Mouse (Mus musculus): ENCODE data around the gene Tff2. TPM values are rescaled to one million over a fixed set of nuclear protein-coding genes. Genes with fewer than 3 reads are reported as not detected.

Gene Tff2
- polyA plus RNA-seq, 1 experiment: not detected

DNA sequence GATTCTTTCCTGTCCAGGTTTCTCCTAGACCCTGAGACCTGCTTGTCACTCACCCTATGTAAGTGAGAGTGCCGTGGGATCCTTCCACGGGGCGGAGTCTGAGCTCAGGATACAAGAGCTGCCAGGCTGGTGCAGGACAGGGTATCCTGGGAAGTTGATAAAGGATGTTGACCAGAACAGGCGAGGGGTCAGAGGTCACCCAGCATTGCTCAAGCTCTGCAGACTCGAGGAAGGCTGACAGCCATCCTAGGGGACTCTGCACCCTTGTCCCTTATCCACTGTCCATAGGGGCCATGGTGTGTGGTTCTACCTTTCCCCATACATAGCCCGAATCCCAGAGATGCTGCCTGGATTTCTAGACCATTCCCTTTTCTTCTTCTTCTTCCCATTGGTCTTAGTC is 28.0 kb downstream of the Tff2 start:
- TF ChIP-seq GATA1 (IDR thresholded peaks at IDR 0.05; ENCODE audit: low read length): no peak

DNA sequence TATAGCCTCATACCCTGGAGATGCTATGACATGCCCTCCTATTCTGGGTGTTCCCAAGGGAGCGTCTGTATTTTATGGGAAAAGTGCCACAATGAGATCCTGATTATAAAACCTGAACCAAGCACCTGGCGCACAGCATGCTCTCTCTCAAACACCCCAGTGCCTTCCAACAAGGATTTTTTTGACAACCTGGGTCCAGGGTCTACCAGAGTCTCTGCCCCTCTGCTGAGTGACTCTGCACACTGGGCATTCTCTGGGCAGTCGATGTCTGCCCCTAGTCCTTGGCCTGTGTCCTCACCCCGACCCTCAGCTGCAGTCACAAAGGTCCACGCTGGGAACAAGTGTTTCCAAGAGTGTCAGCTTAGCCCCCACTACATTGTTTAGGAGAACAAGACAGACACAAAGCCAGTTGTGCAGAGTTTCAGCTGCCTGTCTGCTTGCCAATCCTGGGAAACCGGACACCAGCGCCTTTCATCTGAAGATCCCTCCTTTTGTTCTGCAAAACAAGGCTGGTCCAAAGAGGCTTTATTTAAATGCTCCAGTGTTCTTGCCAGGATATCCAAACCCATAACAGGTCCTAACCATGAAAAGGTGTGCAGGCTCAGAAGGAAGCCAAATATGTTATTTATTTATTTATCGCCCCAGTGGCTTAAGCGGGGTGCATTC is 30.8 kb downstream of the Tff2 start:
- TF ChIP-seq GATA1 (IDR thresholded peaks at IDR 0.05; ENCODE audit: low read length): no peak

DNA sequence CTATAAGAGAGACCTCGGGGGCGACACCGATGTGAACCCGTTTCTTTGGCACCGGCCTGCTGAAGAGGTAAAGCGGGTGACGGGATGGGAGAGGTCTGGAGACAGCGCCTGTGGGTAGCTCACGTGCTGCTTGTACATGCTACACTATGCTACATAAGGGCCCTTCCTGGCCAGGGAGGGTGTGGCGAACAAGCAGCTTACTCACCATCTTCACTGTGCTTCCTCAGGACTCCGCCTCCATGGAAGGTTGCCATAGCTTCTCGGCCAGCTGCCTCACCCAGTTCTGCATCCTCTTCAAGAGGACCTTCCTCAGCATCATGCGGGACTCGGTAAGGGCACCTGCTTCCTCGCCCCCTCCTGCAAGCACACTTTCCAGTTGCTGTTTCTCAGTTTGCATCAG is 35.7 kb downstream of the Tff2 start:
- no peak for TF ChIP-seq GATA1 (IDR thresholded peaks at IDR 0.05; ENCODE audit: low read length)

DNA sequence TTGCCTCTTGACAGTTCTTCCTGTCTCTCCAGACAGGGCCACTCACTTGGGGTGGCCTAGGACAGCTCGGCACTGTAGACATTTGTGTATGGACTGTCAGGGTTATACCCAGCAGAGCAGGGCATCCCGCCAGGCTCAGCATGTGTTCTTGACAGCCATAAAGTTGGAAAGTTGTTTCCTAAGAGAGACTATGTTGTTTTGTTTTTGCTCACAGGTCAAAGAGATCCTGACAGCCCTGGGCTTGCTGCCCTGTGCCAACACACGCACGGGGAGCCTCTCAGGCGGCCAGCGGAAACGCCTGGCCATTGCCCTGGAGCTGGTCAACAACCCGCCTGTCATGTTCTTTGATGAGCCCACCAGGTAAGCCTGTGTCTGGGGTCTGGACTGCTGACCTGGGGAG is 40.3 kb downstream of the Tff2 start:
- no peak for TF ChIP-seq GATA1 (IDR thresholded peaks at IDR 0.05; ENCODE audit: low read length)

DNA sequence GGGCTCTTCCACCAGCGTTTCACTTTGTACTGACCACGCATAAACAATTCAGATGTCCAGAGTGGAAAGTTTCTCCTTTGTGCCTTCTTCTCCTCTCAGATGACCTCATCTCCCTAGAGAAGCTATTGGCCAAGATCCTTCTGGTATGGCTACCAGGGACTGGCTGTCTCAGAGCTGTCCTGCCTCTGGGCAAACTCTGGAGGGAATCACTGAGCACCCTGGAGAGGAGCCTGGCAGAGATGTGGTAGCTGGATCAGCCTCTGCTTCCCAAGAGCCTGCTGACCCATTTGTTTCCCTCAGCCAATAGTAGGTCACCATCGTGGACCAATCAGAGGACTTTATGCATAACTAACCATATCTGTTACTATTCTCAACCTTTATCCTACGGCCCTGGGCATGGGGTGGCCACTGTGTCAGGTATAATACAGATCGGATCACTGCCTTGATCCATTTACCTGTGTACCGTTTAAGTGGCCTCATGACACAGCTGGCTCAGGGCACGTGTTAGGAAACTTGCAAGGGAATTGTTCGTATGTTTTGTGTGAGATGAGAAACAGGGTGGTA is 41.0 kb downstream of the Tff2 start:
- no peak for TF ChIP-seq GATA1 (IDR thresholded peaks at IDR 0.05; ENCODE audit: low read length)

DNA sequence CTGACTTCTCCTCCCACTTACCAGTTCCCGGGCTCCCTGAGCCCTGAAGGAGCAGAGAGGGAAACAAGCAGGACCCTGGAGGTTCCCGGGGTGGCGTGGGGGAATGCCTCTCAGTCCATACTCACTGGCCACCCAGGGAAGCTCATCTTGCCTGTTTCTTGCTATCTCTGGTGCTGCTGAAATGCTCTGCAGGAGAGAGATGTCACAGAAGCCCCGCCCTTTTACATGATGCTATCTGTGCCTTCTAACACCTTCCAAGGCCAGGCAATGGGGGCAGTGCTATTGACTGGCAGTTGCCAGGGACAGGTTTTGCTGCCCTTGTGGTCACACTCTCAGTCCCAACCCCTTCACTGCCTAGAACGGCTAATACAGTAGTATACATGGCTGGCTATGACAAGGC is 45.3 kb downstream of the Tff2 start:
- TF ChIP-seq GATA1 (IDR thresholded peaks at IDR 0.05; ENCODE audit: low read length): no peak

DNA sequence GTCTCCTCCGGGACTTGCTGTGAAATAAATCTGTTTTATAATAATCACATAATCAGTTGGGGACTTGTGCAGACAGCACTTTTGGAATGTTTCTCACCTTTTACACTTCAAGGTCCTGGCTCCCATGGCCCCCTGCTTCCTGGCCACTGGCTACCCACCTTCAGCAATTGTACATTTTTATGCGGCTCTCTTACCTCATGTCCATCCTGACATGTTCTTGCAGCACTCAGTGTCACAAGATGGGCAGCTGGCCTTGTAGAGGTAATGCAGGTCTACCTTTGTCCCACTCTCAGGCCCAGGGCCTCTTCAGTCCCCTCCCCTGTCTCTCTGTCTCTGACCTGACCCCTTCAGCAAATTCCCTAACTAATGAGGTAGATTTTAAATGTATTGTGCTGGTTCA is 47.2 kb downstream of the Tff2 start:
- no peak for TF ChIP-seq GATA1 (IDR thresholded peaks at IDR 0.05; ENCODE audit: low read length)

DNA sequence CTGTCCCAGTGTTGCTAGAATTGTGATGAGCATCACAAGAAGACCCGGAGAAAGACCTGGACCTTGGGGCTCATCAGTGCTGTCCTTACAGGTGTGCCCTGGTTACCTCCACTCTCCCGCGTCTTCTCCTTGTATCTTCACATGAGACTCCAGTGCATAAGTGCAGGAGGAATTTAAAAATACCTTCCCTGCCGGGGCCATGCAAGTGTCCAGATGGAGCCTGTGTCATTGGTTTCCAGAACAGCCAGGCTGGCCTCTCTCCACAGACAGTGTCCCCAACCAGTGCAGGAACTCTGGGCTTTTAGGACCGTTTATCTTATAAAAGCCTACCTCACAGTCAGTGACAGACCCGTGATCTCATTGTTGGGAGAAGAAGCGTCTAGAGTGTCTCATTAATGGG is 48.5 kb downstream of the Tff2 start:
- no peak for TF ChIP-seq GATA1 (IDR thresholded peaks at IDR 0.05; ENCODE audit: low read length)

DNA sequence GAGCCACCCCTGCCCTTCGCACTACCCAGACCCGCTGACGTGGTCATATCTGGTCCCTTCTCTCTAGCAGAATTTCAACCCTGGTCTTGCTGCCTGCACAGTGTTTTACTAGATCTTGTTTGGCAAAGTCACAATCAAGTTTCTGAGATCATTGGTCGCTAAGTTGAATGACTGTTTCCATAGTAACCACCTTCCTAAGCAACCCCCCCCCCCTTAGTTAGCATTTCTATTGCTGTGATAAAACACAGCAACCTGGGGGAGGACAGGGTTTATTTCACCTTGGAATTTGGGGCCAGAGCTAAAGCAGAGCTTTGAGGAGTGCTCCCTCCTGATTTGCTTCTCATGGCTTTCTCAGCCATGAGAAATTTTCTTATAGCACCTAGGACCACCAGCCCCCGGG is 49.3 kb downstream of the Tff2 start:
- TF ChIP-seq GATA1 (IDR thresholded peaks at IDR 0.05; ENCODE audit: low read length): no peak

Other genes with a start within 250 kb of the Tff2 start
- gene Glp1r, start 242.5 kb downstream of the Tff2 start, polyA plus RNA-seq (2012): not detected in 2 replicates
- gene Umodl1, start 189.6 kb downstream of the Tff2 start, polyA plus RNA-seq (2012): not detected in 2 replicates
- gene Abcg1, start 86.6 kb downstream of the Tff2 start, polyA plus RNA-seq (2012): not detected in 2 replicates
- not detected in 2 replicates for gene Tff3, start 14.6 kb downstream of the Tff2 start, polyA plus RNA-seq (2012)
- not detected in 2 replicates for gene Tff1, start 21.0 kb upstream of the Tff2 start, polyA plus RNA-seq (2012)
- gene Tmprss3, start 54.7 kb upstream of the Tff2 start, polyA plus RNA-seq (2012): not detected in 2 replicates
- gene Ubash3a, start 63.6 kb upstream of the Tff2 start, polyA plus RNA-seq (2012): not detected in 2 replicates
- not detected in 2 replicates for gene Rsph1, start 133.1 kb upstream of the Tff2 start, polyA plus RNA-seq (2012)
- not detected in 2 replicates for gene Slc37a1, start 142.5 kb upstream of the Tff2 start, polyA plus RNA-seq (2012)
- gene Pde9a, start 241.9 kb upstream of the Tff2 start, polyA plus RNA-seq (2012): not detected in 2 replicates

Data from G1E-ER4 (cell line).